Mouse (Mus musculus): ENCODE data around the gene Hsf4.

GRCm38 (mm10) chr8:105306146-105306691 is 36.6 kb downstream of the Hsf4 start:
- no peak for TF ChIP-seq EP300 (IDR thresholded peaks at IDR 0.05; ENCODE audit: low read depth)
- no peak for TF ChIP-seq CTCF (IDR thresholded peaks at IDR 0.05; ENCODE audit: low read depth)

All from heart, postnatal 0 days (tissue).